Mouse (Mus musculus) spleen, adult 2 months (tissue): ENCODE measurements around the gene Lrrc8d.

Experiments used
- CTCF ChIP-seq: fragments of 200-500 bp; IDR thresholded peaks from 2 replicates; pipeline ENCODE4 v1.5.1; 2011; ENCODE audit warnings: mild to moderate bottlenecking, inconsistent platforms; ENCODE audit not compliant: insufficient read depth, insufficient read length, insufficient replicate concordance; ENCODE audit errors: extremely low read depth
- POLR2A ChIP-seq: fragments of 200-500 bp; IDR thresholded peaks from 2 replicates; pipeline ENCODE4 v1.6.1; 2011; ENCODE audit warnings: low read depth, low read length, inconsistent platforms

GRCm38 (mm10) chr5:105832140-105832539 lies 132.4 kb downstream of the Lrrc8d start:
- no peak for TF ChIP-seq POLR2A
- TF ChIP-seq CTCF = no peak
